ENCODE assay signal across 7 mouse cellular contexts in the genomic region with DNA sequence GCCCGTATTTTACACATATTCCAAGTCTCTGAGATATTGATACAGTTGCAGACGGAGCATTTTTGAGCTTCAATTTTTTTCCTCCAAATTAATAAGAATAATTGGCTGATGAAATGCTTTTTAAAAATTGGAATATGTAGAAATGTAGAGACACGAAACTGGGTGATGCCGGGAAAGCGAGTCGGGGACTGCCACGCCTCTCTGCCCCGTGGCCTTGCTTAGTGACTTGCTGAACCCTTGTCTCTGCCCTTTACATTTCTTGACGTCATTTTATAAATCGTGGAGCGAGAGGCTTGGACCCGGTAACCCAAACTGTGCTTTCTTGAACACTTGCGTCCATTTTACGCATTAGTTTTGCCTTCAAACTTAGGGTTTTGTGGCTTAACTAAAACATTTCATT.
"Had no signal": no experiment of that assay in that cellular context is flagged by ENCODE, and none has a peak within 500 bp of the region (broad histone marks: within the 10 kb centered on the region; RNA-seq: fewer than 3 reads in every experiment).

No protein-coding gene starts in this region.

- H3K27me3 ChIP-seq: midbrain, embryonic 12.5 days; neural tube, embryonic 13.5 days; neural tube, embryonic 15.5 days had no signal

- H3K4me2 ChIP-seq: lung, embryonic 14.5 days; midbrain, embryonic 12.5 days; neural tube, embryonic 13.5 days; neural tube, embryonic 15.5 days had no signal

- H3K4me3 ChIP-seq: midbrain, embryonic 10.5 days; midbrain, embryonic 12.5 days; myocyte; neural tube, embryonic 13.5 days; neural tube, embryonic 15.5 days had no signal

- H3K9ac ChIP-seq: lung, embryonic 14.5 days; midbrain, embryonic 12.5 days; neural tube, embryonic 13.5 days; neural tube, embryonic 15.5 days had no signal

- ATAC-seq: midbrain, embryonic 16.5 days had no signal

- H3K36me3 ChIP-seq: midbrain, embryonic 12.5 days; neural tube, embryonic 13.5 days; neural tube, embryonic 15.5 days had no signal

- H3K27ac ChIP-seq: midbrain, embryonic 10.5 days; midbrain, embryonic 12.5 days; neural tube, embryonic 13.5 days; neural tube, embryonic 15.5 days had no signal

- H3K9me3 ChIP-seq: midbrain, embryonic 10.5 days; midbrain, embryonic 12.5 days; neural tube, embryonic 13.5 days; neural tube, embryonic 15.5 days had no signal
